Mouse (Mus musculus): ENCODE measurements around the gene Slc4a7. TPM values are rescaled to one million over a fixed set of nuclear protein-coding genes. Genes with fewer than 3 reads are reported as not detected.

The Slc4a7 gene
- 94.1 TPM for polyA plus RNA-seq (2017; shearing (Covaris generic))

GRCm38 (mm10) chr14:14701710-14702329 lies at the start of gene Slc4a7:
Gene Slc4a7, plus strand, starts transcription at chr14:14702279.

GRCm38 (mm10) chr14:14803115-14803514 lies 101.0 kb downstream of the Slc4a7 start, which contains the start of gene Nek10:
Gene Nek10, plus strand, starts transcription at chr14:14803415.

Other genes with a start within 250 kb of the Slc4a7 start
- gene Nek10, start 101.1 kb downstream of the Slc4a7 start, polyA plus RNA-seq (2017; shearing (Covaris generic)), result 0.15 TPM

Data from effector memory CD4-positive, alpha-beta T cell, adult 5 months (primary cell).